Mouse (Mus musculus) forebrain, embryonic 16.5 days (tissue): Measurements from ENCODE around the gene 2700097O09Rik. TPM values are rescaled to one million over a fixed set of nuclear protein-coding genes. Genes with fewer than 3 reads are reported as not detected.
A peak's percentile ranks its signal among the peaks of the same experiment; 100 is the strongest.
"Not testable (repeated sequence)": the region's sequence is repeated elsewhere in the genome, so short reads cannot be mapped to it uniquely, and the experiment has no call there.

ENCODE experiments used
- ATAC-seq: fragments of 200-750 bp; cut with Nextera tagmentation; 2 replicates; pipeline ENCODE4 v1.8.0; 2017; ENCODE audit warnings: mild to moderate bottlenecking, moderate library complexity
- H3K27ac ChIP-seq: fragments of 300-500 bp; sonication (generic); 2 replicates; pipeline ENCODE4 v1.5.1; 2014; ENCODE audit warnings: low read length, control low read depth
- H3K27me3 ChIP-seq: fragments of 300-500 bp; sonication (generic); replicated peaks from 2 replicates; pipeline ENCODE4 v1.6.1; 2014; ENCODE audit warnings: low read length; ENCODE audit not compliant: control insufficient read depth, insufficient read depth
- H3K36me3 ChIP-seq: fragments of 300-500 bp; sonication (generic); 2 replicates; pipeline ENCODE4 v1.6.1; 2014; ENCODE audit not compliant: control insufficient read depth, insufficient read depth
- H3K4me1 ChIP-seq: fragments of 300-500 bp; sonication (generic); replicated peaks from 2 replicates; pipeline ENCODE4 v1.6.1; 2014; ENCODE audit warnings: low read length; ENCODE audit not compliant: control insufficient read depth, insufficient read depth
- H3K4me2 ChIP-seq: fragments of 300-500 bp; sonication (generic); 2 replicates; pipeline ENCODE4 v1.6.1; 2014; ENCODE audit warnings: mild to moderate bottlenecking, low read length, control low read depth
- H3K4me3 ChIP-seq: fragments of 300-500 bp; sonication (generic); replicated peaks from 2 replicates; pipeline ENCODE4 v1.5.1; 2014; ENCODE audit warnings: mild to moderate bottlenecking, low read length, control low read depth
- H3K9ac ChIP-seq: fragments of 300-500 bp; sonication (generic); replicated peaks from 2 replicates; pipeline ENCODE4 v1.6.1; 2014; ENCODE audit warnings: low read depth, low read length, control low read depth
- H3K9me3 ChIP-seq: fragments of 300-500 bp; sonication (generic); 2 replicates; pipeline ENCODE4 v1.6.1; 2016; ENCODE audit warnings: low read length; ENCODE audit not compliant: control insufficient read depth
- WGBS: fragments of 180-500 bp; shearing (Covaris S2); extraction: QIAGEN DNeasy Blood & Tissue Kit; methylation state at CpG from one replicate; pipeline ENCODE4 v1.1.7; 2014; 5-methylcytosine and 5-hydroxymethylcytosine counted together
- polyA plus RNA-seq: library from polyadenylated mRNA; unstranded; fragments of >200 nt; fragmentation: Nextera tagmentation; extraction: Ambion mirVana; gene quantifications from 2 replicates; pipeline ENCODE4 v1.2.1, GENCODE M21; 2015

The 2700097O09Rik gene
- 35.3 and 37.9 TPM in 2 replicates for polyA plus RNA-seq

DNA sequence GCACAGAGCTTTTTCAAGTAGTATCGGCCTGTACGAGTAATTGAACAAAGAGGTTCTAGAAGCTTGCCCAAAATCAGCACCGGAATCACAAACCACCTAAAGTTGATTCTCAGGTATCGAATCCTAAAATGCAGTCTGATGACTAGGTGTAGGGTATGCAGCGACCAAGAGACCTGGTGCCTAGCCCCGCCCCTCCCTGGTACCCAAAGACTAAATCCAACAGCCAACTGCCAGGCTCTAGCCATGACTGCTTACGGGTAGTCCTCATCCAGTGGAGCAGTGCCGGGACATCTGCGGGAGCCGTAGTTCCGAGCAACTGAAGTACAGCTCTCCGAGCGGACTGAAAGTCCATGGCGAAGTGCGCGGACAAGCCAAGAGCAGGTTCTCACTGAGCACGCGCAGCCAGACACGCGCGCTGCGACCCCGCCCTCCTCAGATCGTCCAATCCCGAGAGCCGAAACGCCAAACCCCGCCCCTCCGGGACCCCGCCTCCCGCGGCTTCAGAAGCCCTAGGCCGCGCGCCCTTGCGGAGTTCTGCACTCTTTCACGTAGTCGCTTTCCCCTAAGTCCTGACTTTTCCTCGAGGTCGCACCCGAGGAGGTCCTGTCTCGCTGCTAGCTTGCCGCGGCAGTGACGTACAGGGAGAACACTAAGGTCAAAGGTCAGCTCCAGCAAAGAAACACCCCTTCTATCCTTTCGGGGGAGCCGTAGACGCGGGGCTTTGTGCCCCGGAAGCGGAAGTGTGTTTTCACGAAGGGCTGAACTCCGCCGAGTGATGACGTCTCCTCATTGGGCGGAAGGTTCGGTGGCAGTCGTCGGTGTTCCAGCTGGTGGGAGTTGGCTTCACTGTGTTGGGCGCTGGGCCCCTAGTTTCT lies at the start of gene 2700097O09Rik, which contains the start of gene Srp54a:
TSS of gene 2700097O09Rik (minus strand) at position 385 of the 875 bp plus-strand sequence.
TSS of gene Srp54a (plus strand) at position 537 of the 875 bp plus-strand sequence.
- H3K4me1 ChIP-seq, H3K36me3 ChIP-seq, H3K27me3 ChIP-seq, H3K9me3 ChIP-seq: not testable (repeated sequence)
- Histone ChIP-seq H3K4me2 (peak within 1 kb of the TSS; percentile 63), H3K9ac (peak within 1 kb of the TSS; percentile 67), H3K4me3 (peak within 1 kb of the TSS; percentile 62), H3K27ac (peak within 1 kb of the TSS; percentile 79)
- peak; percentile 98 for ATAC-seq
- WGBS, result under 1% methylated on average over 58 of the region's 60 CpGs

GRCm38 (mm10) chr12:55124731-55125130 lies 44.8 kb upstream of the 2700097O09Rik start:
- H3K9me3 ChIP-seq, H3K9ac ChIP-seq, H3K4me2 ChIP-seq, H3K27ac ChIP-seq, H3K4me3 ChIP-seq, H3K4me1 ChIP-seq, H3K36me3 ChIP-seq, H3K27me3 ChIP-seq: not testable (repeated sequence)
- peak; percentile 62 for ATAC-seq
- WGBS, result no CpG with 5 or more reads among the region's 18 CpGs

DNA sequence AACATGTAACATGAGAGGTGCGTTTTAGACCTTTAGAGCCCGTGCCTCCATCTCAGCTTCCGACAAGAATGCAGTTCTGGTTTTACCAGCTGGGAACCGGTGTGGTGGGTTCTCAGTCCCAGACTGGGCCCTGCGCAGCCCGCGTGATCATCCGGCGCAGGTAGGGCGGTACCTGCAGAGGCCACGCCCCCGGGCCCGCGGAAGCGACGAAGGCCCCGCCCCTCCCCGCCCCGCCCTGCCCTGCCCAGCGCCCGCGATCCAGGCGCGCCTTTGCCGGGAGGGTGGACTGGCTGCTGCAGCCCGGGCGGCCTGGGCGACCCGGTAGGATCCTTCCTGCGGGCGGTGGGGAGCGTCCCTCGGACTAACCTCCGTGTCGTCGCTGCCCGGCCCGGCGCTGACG lies 44.3 kb upstream of the 2700097O09Rik start, which contains the start of gene Fam177a:
TSS of gene Fam177a (plus strand) at position 228 of the 400 bp plus-strand sequence.
- peak; percentile 98 for ATAC-seq
- H3K36me3 ChIP-seq, H3K9ac ChIP-seq, H3K4me1 ChIP-seq, H3K9me3 ChIP-seq, H3K27ac ChIP-seq, H3K27me3 ChIP-seq, H3K4me3 ChIP-seq, H3K4me2 ChIP-seq: not testable (repeated sequence)
- no CpG with 5 or more reads among the region's 40 CpGs for WGBS

DNA sequence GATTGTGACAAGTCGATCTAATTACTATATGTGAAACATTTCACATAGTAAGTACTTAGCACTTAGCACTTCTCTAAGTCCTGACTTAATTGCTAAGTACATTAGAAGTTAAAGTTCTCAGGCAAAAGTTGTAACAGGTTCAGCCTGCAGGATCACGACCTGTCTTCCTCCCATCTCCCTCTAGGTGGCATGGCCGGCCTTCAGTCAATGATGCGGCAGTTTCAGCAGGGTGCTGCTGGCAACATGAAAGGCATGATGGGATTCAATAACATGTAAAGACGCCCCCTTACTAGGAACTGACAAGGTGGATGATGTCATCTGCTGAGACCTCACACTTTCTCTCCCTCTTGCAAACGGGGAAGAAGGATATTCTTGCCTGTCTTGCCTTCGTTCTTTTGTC lies 32.7 kb upstream of the 2700097O09Rik start:
- not testable (repeated sequence) for H3K4me1 ChIP-seq, H3K9ac ChIP-seq, ATAC-seq, H3K27me3 ChIP-seq, H3K9me3 ChIP-seq, H3K4me3 ChIP-seq, H3K4me2 ChIP-seq, H3K27ac ChIP-seq, H3K36me3 ChIP-seq
- no CpG with 5 or more reads among the region's 7 CpGs for WGBS

- not testable (repeated sequence) for H3K36me3 ChIP-seq, H3K4me1 ChIP-seq, ATAC-seq, H3K27me3 ChIP-seq, H3K4me2 ChIP-seq, H3K9me3 ChIP-seq, H3K9ac ChIP-seq, H3K27ac ChIP-seq, H3K4me3 ChIP-seq
- WGBS, result 100% methylated on average over 1 of the region's 7 CpGs
These were observed 12.2 kb upstream of the 2700097O09Rik start for GRCm38 (mm10) chr12:55092127-55092526.

DNA sequence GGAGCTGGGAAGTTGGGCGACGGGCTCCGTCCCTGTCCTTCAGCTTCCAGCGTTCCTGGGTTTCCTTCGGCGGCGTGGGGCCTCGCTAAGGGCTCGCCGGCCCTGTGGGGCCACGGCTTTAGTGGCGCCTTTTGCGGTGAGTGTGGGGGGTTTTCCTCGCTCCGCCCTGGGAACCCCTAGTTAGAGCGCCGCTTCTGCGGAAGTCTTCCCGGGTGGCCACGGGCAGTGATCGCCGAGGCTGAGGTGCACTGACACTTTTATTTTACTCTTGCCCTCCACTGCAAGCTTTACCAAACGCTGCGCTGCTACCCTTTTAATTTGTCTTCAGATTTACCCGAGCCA lies 662 bp upstream of the 2700097O09Rik start:
- H3K36me3 ChIP-seq, H3K4me1 ChIP-seq, H3K27me3 ChIP-seq, H3K9me3 ChIP-seq: not testable (repeated sequence)
- Histone ChIP-seq H3K9ac (peak overlapping the region; percentile 67), H3K4me2 (peak overlapping the region; percentile 51), H3K27ac (peak overlapping the region; percentile 79), H3K4me3 (peak overlapping the region; percentile 62)
- ATAC-seq, result peak; percentile 55
- WGBS, result under 1% methylated on average over 25 of the region's 25 CpGs

DNA sequence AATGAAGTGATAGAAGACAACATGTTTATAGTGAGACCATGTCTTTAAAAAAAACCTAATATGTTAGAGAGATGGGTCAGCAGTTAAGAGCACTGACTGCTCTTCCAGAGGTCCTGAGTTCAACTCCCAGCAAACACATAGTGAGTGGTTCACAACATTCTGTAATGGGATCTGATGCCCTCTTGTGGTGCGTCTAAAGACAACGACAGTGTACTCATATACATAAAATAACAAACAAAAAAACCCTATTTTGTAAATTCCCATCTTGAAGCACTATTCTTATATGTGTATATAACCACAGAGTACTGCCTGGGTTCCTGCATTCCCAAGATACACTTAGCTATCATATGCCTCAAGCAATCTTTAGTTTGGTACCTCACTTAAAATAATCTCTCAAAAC lies 1.2 kb downstream of the 2700097O09Rik start:
- H3K27me3 ChIP-seq, H3K4me3 ChIP-seq, H3K27ac ChIP-seq, H3K4me2 ChIP-seq, H3K9ac ChIP-seq, H3K4me1 ChIP-seq, H3K36me3 ChIP-seq, H3K9me3 ChIP-seq, ATAC-seq: not testable (repeated sequence)
- WGBS, result 31% methylated on average over 2 of the region's 2 CpGs

DNA sequence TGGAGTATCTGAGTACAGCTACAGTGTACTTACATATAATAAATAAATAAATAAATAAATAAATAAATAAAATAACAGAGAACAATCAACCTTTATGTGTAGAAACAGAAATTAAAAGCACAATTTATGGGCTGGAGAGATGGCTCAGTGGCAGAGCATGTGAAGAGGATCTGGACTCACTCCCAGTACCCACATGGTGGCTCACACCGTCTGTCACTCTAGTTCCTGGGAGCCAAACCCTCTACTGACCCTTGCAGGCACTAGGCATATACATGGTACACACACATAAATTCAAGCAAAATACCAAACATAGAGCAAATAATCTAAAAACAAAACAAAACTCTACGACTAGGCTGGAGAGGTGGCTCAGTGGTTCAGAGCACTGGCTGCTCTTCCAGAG lies 4.6 kb downstream of the 2700097O09Rik start:
- Histone ChIP-seq H3K36me3 (no peaks in the 10 kb centered on the region), H3K9me3 (no peaks in the 10 kb centered on the region), H3K4me3 (no peak overlapping the region), H3K27ac (no peak overlapping the region), H3K4me2 (no peak overlapping the region), H3K27me3 (no peaks in the 10 kb centered on the region), H3K9ac (no peak overlapping the region), H3K4me1 (peaks cover 3% of the 10 kb centered on the region; the same call in 1 of the 2 replicates)
- WGBS, result 99% methylated on average over 2 of the region's 2 CpGs
- no peak for ATAC-seq

GRCm38 (mm10) chr12:55073686-55074085 lies 6.2 kb downstream of the 2700097O09Rik start:
- 96% methylated on average over 7 of the region's 7 CpGs for WGBS

More at GRCm38 (mm10) chr12:55073686-55074085, 6.2 kb downstream of the 2700097O09Rik start:
- Histone ChIP-seq H3K27ac (no peak overlapping the region), H3K4me3 (no peak overlapping the region), H3K9me3 (no peaks in the 10 kb centered on the region), H3K36me3 (no peaks in the 10 kb centered on the region), H3K9ac (no peak overlapping the region), H3K4me2 (no peak overlapping the region), H3K4me1 (no peaks in the 10 kb centered on the region), H3K27me3 (no peaks in the 10 kb centered on the region)
- ATAC-seq, result no peak
